Mouse (Mus musculus) right cerebral cortex, postnatal 10 days (tissue): ENCODE data around the gene Gpr182.
"Not testable (repeated sequence)": the region's sequence is repeated elsewhere in the genome, so short reads cannot be mapped to it uniquely, and the experiment has no call there.

ENCODE experiments used
- DNase-seq, 2 experiments: peaks; one replicate each; pipeline ENCODE4 v3.0.0; 2021; ENCODE audit warnings: low spot score in 2 of 2

Gene Gpr182

GRCm38 (mm10) chr10:127751548-127751947 is at the start of gene Gpr182:
Gene Gpr182 (minus strand): TSS chr10:127751732.
- no peak for DNase-seq

- DNase-seq, result no peak
These were observed 49.4 kb upstream of the Gpr182 start, which contains the start of gene Rdh16 for GRCm38 (mm10) chr10:127800891-127801290. Gene Rdh16 (plus strand): TSS chr10:127801152.

- DNase-seq, result no peak
These were observed 47.8 kb upstream of the Gpr182 start for GRCm38 (mm10) chr10:127799295-127799694.

GRCm38 (mm10) chr10:127785411-127785810 is 33.9 kb upstream of the Gpr182 start:
- not testable (repeated sequence) for DNase-seq

- DNase-seq, result not testable (repeated sequence)
These were observed 30.8 kb upstream of the Gpr182 start for GRCm38 (mm10) chr10:127782321-127782720.

GRCm38 (mm10) chr10:127776011-127776410 is 24.5 kb upstream of the Gpr182 start, which contains the start of gene Rdh9:
Gene Rdh9 (plus strand): TSS chr10:127776386.
- no peak for DNase-seq

- peak in 1 of 2 experiments; percentile 1 for DNase-seq
These were observed 15.0 kb upstream of the Gpr182 start for GRCm38 (mm10) chr10:127766564-127766963.

- peak in 1 of 2 experiments; percentile 12 for DNase-seq
These were observed 12.6 kb upstream of the Gpr182 start for GRCm38 (mm10) chr10:127763914-127764680.

- not testable (repeated sequence) for DNase-seq
These were observed 11.4 kb upstream of the Gpr182 start for GRCm38 (mm10) chr10:127762926-127763325.

- no peak for DNase-seq
These were observed 7.9 kb upstream of the Gpr182 start, which contains the start of the genes Rdh1 and Rdh16f1 for GRCm38 (mm10) chr10:127759181-127760110. Gene Rdh1 (plus strand): TSS chr10:127759721. Gene Rdh16f1 (plus strand): TSS chr10:127759787.

GRCm38 (mm10) chr10:127755770-127756468 is 4.4 kb upstream of the Gpr182 start:
- peak in 1 of 2 experiments; percentile 14 for DNase-seq

GRCm38 (mm10) chr10:127755246-127755645 is 3.7 kb upstream of the Gpr182 start:
- DNase-seq, result no peak

- no peak for DNase-seq
These were observed 3.1 kb upstream of the Gpr182 start for GRCm38 (mm10) chr10:127754566-127755166.

GRCm38 (mm10) chr10:127750136-127750777 is 1.3 kb downstream of the Gpr182 start:
- DNase-seq, result no peak

- DNase-seq, result no peak
These were observed 2.5 kb downstream of the Gpr182 start for GRCm38 (mm10) chr10:127748847-127749612.

- DNase-seq, result no peak
These were observed 4.3 kb downstream of the Gpr182 start for GRCm38 (mm10) chr10:127747254-127747653.

GRCm38 (mm10) chr10:127745886-127746285 is 5.6 kb downstream of the Gpr182 start:
- DNase-seq, result no peak

- no peak for DNase-seq
These were observed 6.9 kb downstream of the Gpr182 start for GRCm38 (mm10) chr10:127744661-127745060.

GRCm38 (mm10) chr10:127739661-127740161 is 11.8 kb downstream of the Gpr182 start:
- no peak for DNase-seq
